Mouse (Mus musculus) left cerebral cortex, postnatal 4 days (tissue): ENCODE measurements around the gene Etl4. TPM values are rescaled to one million over a fixed set of nuclear protein-coding genes. Genes with fewer than 3 reads are reported as not detected.
"Not testable (repeated sequence)": the region's sequence is repeated elsewhere in the genome, so short reads cannot be mapped to it uniquely, and the experiment has no call there.

ENCODE experiments used
- DNase-seq: peaks from one replicate; pipeline ENCODE4 v3.0.0-alpha.2; 2022
- intact Hi-C: fragments of 180-260 bp; cut with DNase I; formaldehyde crosslinking; loops from one replicate; pipeline ENCODE4 v1.15.1; 2025
- total RNA-seq, 2 experiments: library from RNA; stranded (reverse); gene quantifications; 2 replicates each; pipeline ENCODE4 v1.2.3; 2021

The Etl4 gene
- total RNA-seq, 2 experiments from 2014 or later = 36.7 to 44.8 TPM

DNA sequence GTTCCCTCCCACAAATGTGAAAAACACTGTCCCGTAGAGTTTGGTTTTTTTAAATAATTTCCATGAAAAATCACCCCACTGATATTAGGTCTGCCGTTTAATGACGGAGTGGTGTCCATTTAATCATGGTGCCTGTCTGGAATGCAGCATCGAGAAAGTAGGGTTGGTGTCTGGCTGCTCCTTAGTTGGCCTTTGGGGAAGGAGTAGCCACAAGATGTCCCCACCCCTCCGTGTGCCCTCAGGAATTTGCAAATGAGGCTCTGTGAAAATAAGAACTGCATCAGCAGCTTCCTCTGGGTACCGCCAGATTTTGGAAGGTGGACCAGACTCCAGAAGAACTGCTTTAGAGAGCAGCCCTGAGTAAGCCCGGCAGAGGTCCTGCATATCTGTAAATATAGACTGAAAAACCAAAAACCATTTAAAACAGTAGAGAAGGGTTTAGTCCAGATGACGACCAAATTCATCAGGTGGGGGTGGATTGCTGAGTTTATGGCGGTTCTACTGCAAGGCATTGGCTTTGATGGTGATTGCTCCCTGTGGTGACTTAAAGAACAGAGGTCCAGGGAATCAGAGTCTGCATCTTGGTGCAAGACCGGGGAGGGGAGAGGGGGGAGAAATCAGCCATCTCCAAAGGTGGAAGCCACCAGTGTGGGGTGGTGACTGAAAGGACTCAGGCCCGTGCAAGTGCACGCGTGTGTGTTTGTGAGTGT lies 762.1 kb downstream of the Etl4 start:
- intact Hi-C loops = loop anchor here (10.0 kb wide), 2 partner anchors 103 to 147 kb away; no protein-coding TSS in a partner anchor

DNA sequence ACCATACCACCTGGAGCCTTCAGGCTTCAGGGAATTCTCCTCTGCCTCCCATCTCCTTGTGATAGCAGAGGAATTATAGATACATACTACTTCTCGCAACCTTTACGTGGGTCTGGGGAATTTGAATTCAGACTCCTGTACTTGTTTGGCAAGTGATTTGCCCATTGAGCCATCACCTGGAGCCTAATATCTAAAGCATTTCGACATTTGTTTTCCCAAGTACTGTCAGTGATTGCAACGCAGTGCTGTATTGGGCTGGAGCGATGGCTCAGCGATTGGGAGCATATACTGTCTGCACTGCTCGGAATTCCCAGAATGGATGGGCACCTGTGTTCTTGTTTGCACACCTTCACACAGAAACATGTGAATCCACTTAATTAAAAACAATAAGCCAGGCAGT lies 762.7 kb downstream of the Etl4 start:
- DNase-seq = no peak
- intact Hi-C loops = loop anchor here (10.0 kb wide), 2 partner anchors 103 to 147 kb away; no protein-coding TSS in a partner anchor

More for the DNA sequence above, 762.1 kb downstream of the Etl4 start:
- DNase-seq = no peak

DNA sequence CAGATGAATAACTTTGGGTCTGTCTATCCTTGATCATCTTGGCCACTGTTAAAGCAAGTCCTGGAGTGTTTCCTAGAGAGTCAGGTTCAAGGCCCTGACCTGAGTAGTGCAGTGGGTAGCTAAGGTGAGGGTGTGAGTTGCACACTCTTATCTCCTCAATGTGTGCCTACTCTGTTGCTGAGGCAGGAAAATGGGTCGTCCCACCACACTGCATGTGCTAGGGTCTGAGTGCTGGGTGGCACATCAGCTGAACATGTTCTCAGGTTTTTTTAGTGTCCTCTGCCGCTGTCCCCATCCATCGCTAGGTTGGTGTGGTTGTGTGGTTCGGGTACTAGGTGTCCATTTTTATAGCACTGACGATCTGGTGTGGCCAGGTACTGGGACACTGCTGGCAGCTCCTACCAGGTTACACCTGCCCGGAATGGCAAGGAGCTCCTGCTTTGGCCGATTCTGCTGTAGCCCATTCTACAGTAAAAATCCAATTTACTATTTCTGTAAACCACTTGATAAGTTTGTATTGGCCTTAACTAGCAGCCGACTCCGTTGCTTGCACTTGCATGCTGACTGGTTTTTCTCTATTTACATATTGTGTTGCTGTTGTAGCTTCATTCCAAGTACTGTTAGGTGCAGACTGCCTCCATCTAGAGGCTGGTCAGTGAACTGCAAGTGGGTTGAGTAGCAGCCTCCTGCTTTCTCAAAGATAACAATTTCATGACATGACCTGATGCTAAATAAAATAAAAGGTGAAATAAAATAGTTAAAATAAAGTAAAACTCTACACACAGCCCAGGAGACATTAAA lies 763.4 kb downstream of the Etl4 start:
- peak; percentile 51 for DNase-seq
- intact Hi-C loops = loop anchor here (10.0 kb wide), 2 partner anchors 102 to 148 kb away; no protein-coding TSS in a partner anchor

DNA sequence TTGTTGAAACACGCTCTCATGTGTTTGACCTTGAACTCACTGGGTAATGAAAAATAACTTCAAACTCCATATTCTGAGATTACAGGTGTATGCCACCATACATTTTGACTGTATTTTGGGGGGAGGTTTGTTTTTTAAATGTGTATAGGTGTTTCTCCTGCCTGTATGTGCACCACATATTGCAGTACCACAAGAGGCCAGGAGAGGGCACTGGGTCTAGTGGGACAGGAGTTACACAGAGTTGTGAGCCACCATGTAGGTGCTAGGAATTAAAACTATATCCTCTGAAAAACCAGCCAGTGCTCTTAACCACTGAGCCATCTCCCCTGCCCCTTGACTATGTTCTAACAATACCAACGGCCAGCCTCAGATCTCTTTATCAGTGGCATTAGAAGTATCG lies 766.8 kb downstream of the Etl4 start:
- intact Hi-C loops = loop anchor here (10.0 kb wide), 2 partner anchors 98 to 152 kb away; no protein-coding TSS in a partner anchor
- no peak for DNase-seq

DNA sequence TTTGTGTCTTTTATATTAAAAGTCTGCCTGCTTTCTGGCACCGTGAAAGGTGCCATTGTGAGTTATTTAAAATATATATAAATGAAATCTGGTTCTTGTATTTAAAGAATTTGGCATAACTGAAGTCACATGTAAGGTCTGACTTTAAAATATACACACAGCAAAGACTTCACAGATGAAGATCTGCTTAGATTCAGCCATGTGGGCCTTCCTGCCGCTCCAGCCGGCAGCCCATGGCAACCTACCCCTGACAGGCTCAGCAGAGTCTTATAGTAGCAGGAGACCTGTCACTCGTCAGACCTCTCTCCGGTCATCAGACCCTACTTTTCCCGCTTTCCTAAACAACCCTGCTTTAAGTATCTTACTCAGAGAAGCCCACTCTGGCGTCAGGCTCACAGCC lies 769.2 kb downstream of the Etl4 start:
- intact Hi-C loops = loop anchor here (10.0 kb wide), 2 partner anchors 96 to 154 kb away; no protein-coding TSS in a partner anchor
- DNase-seq = no peak

DNA sequence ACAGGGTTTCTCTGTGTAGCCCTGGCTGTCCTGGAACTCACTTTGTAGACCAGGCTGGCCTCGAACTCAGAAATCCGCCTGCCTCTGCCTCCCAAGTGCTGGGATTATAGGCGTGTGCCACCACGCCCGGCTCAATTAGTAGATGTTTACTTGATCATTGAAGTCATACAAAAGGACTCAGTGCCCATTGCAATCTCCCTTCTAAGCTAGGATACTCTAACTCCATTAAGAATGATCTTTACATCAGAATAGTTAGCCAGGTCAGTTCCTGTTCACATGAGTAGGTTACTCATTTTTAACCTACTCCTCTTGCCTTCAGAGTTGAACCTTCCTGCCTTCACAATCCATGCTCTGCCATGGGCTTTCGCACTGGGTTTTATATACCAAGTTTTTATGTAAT lies 772.6 kb downstream of the Etl4 start:
- intact Hi-C loops, DNase-seq: not testable (repeated sequence)

DNA sequence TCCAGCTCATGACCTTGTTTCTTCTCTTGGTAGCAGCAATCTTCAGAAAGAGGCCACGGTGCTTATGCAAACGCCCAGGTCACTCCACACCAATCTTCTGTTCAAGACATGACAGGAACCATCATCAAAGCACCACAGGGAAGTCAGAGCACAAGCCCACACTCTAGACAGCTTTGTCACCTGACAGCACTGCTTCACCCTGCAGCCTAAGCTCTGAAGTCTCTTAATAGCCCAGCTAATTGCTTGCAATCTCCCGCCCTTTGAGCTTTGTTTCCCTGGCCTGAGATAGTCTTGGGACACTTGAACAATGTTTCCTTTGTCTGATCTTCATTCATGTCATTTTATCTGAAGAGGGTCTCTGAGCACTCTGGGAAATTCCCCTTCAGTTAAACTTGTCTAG lies 779.8 kb downstream of the Etl4 start:
- intact Hi-C loops = no loop called here
- DNase-seq = no peak

DNA sequence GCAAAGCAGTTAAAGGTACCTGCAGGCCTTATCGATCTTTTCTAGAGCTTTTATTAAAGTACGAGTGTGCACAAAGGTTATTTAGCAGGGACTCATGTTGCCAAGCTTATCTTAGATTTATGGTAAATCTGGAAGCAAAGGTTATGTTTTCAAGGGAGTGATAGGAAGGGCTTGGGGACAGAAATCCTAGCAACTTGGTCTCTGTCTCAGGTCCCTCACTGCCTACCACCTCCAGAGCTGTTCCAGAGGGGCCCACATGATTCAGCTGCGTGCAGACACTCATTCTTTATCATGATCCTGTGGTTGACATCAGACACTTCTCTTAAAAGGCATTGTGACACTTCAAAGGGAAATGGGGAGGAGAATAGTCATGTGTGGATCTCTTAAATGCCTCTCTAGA lies 783.3 kb downstream of the Etl4 start:
- intact Hi-C loops = no loop called here
- no peak for DNase-seq

DNA sequence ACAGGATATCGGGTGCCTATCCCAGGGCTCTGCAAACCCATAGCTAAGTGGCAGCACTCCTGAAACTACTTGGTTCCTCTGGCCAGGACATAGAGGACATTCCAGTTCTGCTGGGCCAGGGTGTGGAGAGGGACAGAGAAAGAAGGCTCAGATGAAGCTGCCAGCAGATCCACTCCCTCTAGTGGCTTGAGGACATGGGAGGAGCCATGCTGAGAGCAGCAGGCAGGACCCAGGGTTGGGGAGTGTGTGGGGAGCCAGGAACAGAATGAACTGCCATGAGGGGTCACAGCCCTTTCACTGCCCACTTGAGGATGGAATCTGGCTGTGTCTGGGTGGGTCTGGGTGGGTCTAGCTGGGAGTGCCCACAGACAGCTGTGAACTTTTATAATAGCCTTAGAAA lies 784.2 kb downstream of the Etl4 start:
- no peak for DNase-seq
- intact Hi-C loops = no loop called here

DNA sequence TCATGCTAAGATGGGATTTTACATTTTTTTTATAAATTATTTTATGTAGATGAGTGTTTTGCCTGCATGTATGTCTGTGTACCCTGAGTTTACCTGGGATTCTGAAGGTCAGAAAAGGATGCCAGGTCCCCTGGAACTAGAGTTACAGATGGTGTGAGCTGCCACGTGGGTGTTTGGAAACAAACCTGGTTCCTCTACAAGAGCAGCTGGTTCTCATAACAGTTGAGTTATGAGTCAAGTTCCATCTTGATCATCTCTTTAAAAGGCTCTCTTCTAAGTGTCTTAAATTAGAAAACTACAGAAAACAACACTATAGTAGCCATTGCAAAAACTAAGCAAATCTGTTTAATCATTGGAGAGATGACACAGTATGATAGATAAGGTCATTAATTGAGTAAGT lies 788.1 kb downstream of the Etl4 start:
- no peak for DNase-seq
- intact Hi-C loops = no loop called here

DNA sequence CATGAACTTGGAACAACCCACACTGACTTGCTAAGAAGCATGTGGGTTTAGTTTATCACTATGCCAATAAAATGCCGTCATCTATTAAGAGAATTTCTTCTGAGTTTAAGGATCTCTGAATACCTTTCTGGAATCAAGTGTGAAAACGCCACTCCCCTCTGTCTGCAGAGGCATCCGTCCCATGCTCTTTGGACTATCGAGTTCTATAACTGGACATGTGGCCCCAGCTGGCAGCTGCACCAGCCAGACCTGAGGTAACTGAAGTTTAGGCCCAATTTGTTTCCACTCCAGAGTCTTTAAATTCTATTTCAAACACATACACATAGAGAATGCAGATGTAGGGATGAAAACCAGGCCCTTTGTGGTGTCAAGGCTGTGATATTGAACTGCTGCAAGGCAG lies 795.5 kb downstream of the Etl4 start:
- intact Hi-C loops = no loop called here
- no peak for DNase-seq

DNA sequence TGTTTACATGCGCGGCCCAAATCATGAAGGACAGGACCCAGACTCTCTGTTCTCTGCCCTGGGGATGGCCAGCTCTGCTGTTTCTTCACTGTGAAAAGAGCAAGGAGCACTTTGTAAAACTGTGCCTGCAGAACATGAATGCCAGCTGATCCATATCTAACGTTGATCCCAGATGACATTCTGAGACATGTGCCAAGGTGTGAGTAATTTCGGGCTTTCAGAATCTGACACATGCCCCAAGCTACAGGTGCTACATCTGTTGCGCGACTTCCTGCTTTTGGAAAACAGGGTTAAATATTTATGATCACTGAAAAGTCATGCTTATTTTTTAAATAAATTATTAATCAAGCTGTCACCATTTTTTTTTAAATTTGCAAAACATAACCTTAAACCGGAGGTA lies 801.0 kb downstream of the Etl4 start:
- intact Hi-C loops = no loop called here
- DNase-seq = no peak

DNA sequence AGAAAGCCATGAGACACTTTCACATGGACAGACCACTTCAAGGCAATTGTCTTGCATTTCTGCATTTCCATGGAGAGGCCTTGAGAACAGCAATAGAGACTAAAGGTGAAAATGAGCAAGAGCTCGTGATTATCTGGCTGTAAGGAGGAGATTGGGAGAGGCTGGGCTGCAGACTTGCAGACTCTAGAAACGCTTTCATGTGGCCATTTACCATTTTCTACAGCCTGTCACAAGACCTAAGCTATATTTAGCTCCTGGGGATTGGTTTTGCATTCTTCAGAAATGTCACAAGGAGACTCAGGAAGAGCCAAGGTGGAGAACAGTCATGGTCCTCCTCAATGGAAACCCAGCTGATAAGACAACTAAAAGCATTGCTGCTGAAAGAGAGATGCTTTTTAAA lies 801.4 kb downstream of the Etl4 start:
- intact Hi-C loops = no loop called here
- DNase-seq = no peak

DNA sequence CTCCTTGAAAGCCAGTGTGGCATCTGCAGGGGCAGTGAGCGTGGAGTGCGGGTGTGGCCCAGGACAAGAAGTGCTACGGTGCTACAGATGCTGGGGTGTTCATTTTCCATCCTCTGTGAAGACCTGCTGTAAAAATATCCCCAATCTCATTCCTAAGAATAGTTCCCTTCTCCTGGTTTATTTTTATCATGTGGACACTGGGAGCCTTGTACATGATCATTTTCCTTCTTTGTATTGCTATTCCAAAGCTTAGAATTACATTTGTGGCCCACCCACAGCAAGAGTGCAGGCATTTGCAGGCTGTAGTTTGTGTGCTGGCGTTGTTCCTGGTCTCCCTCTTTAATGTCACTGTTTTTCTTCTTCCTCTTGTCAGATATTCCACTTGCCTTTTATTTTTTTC lies 809.5 kb downstream of the Etl4 start:
- intact Hi-C loops = no loop called here
- DNase-seq = no peak

DNA sequence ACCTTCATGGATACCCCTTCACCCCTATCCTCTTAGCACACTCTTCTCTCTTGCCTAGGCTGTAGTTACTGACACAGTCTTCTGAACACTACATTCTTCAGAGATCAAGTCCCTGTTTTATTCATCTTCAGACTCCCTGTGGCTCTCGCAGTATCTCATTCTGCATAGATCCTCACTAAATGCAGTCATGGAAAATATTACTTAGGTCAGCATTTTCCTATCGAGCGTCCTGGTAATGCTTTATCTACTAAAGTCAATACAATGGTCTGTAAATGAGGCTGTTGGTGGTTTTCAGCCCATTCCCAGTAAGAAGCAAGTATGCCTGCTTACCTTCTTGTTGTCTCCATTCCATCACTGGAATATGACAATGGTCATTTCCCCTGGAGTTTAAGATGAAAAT lies 811.5 kb downstream of the Etl4 start:
- DNase-seq = no peak
- intact Hi-C loops = no loop called here

DNA sequence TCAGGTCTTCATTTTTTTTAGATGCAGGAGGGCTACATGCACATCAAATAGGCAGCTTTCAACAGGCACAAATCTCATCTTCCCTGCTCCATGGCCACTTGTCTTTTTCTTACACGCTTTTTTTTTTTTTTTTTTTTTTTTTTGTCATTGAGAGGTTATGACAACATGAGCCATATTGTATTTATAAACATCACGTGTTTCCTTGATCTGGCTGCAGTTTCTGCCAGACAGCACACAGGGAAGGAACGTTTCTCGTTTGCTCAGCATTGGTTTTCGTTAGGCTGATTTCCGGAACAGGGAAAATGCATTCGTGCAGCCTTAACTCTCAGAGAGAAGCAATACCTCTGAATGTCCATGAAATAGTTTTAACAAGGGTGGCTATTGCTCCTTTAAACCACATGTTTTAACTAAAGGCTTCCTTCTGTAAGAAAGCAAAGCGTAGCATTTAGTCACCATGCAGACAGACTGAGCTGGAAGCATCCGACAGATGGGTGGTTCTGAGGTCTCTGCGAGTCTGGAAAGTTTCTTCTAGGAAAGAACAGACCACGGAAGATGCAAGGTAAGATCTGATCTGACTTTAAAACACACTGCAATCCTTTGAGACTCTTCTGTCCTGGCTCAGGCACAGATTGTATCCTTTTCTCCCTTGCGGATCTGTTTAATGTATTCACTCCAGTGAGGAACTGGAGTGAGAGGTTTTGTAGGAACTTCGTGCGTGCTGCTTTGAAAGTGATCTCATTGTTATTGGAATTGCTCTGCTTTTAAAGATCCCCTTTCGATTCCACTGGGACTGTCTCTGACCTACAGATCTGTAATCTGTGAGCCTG lies 812.8 kb downstream of the Etl4 start:
- intact Hi-C loops = no loop called here
- no peak for DNase-seq

DNA sequence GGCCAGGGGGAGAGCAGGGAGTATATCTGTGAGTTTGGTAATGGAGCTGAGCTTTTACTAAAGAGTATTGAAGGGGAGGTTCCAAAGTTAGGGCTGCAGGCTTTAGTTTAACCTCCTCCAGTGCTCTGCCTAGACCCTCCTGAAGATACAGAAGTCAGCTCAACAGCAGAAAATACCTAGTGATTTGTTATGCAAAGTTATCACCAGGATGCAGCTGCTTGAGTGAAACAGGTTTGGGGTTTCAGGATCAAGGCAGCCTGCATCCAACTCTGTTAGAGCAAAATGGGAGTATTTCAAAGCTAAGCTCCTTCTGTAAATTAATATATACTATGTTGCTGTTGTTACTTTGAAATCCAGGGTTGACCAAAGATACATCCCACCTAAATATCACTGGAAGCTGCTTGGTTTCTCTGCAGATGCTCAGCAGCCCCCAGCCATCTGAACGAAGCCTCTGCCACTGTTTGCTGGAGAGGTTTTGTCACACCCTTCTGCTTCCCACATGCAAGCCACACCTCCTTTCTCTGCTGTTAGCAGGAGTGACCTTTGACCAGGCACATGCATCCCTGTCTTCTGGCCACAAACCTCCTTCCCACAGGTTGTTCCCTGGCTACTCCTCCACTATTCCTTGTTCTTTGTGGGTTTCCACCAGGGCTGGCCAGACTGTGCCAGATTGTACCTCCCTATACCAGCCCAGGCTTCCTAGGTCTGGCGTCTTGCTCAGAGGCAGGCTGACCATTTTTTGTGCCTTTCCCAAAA lies 814.6 kb downstream of the Etl4 start:
- intact Hi-C loops = no loop called here
- DNase-seq = no peak

DNA sequence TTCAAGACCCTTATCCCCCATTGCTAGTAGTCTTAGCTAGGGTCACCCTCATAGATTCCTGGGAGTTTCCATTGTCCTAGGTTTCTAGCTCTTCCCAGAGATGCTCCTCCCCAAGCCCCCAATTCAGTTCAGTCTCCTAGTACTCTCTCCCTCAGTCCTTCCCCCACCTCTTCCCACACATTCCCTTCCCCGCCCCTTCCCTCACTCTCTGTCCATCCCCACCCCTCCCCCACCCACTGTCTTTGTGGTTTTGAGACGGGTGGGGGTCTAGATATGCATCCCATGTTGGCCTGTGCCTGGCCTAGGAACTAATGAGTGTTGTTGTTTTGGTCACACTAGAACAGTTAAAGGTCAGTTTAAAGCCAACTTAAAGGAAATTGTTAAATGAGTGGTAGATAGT lies 817.4 kb downstream of the Etl4 start:
- intact Hi-C loops = no loop called here
- no peak for DNase-seq

DNA sequence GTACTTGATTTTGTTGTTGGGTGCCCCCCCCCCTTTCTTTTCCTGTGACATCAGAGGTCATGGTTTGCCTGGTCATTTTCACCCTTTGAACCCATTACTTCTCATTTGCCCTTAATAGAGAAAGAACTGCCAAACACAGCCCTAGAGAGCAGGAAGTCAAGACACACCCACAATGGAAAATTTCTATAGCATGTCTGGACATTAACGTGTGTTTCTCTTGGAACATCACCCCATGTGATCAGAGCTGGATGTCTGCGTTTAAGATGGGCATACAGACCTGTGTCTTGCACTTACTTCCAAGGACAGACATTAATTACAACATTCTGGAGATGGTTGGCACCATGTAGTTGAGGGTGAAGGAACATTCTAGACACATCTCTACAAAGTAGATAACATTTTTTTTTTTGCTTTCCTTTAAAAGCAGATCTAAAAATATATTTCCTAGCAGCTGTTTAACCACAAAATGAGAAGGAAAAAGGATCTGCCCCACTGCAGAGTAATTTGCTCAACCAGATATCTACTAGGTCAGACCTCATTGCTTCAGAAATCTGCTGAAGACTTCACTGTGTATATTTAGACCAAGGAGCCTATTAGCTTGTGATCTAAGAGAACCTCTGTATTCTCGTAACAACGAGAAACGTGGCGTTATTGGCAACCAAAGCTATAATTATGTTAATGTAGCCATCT lies 818.3 kb downstream of the Etl4 start:
- intact Hi-C loops = no loop called here
- no peak for DNase-seq

DNA sequence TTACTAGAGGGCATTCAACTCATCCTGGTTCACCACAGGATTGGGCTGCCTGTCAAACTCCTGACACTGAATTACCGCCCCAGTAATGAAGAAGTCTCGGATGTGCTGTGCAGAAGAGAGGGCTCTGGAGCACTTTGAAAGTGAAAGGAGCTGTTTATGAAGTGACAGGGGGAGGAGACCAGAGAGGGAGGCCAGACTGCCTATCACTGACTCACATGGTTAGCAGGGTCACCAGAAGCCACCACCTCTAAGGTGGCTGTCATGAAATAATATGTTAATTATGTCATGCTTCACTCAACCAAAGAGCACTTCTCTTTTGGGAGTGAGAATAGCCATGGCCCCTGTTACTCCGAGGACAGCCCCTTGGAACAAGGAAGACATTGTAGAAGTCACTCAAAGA lies 825.9 kb downstream of the Etl4 start:
- intact Hi-C loops = no loop called here
- no peak for DNase-seq
